Mouse (Mus musculus): Measurements from ENCODE around the gene Ccna1. TPM values are rescaled to one million over a fixed set of nuclear protein-coding genes. Genes with fewer than 3 reads are reported as not detected.

The Ccna1 gene
- total RNA-seq, 2 experiments from 2014 or later = not detected

DNA sequence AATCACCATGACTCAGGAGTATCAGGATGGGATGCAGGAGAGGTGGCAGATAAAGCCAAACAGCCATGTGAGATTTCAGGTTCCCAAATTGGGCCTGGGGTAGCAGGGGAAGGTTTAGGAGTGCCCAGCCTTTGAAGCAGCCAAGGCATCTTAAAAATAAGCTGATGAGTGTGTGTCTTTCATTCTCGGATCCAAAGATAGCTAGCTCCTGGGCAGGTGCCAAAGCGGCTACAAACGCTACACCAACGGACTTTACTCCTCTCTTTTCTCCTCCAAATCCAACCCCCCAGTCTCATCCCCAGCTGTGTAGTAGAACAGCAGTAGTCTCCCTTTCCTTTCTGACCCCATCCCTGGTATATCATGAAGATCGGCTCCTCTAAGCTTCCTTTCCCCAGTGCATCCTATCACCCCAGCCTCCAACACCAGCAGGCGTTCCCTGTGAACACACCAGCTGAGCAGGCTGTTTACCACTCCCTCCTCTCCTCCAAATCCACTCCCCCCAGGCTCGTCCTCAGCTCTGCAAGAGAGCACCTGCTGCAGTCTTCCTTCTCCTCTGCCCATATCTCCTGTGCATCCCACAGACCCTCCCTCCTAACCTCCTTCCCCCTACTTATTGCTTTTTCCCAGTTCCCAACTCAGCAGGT is 12.6 kb upstream of the Ccna1 start:
- no peak for ATAC-seq (replicated peaks; ENCODE audit: low FRiP score, low TSS enrichment, poor library complexity, severe bottlenecking)

DNA sequence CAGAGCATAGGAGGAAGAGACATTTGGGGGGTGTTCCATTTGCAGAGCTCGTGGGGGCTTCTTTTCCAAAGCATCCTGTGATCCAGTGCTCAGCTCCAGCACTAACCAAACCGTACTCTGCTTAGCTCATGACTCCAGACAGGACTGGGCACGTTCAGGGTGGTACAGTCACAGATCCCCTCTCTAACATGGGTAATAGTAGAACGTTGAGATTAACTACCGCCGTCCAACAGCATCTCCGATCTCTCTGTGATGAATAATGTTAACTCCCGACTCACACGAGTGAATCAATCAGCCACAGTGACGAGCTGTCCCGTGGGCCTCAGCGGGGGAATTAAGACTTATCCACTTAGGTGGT is 11.3 kb upstream of the Ccna1 start:
- ATAC-seq (replicated peaks; ENCODE audit: low FRiP score, low TSS enrichment, poor library complexity, severe bottlenecking) = no peak

DNA sequence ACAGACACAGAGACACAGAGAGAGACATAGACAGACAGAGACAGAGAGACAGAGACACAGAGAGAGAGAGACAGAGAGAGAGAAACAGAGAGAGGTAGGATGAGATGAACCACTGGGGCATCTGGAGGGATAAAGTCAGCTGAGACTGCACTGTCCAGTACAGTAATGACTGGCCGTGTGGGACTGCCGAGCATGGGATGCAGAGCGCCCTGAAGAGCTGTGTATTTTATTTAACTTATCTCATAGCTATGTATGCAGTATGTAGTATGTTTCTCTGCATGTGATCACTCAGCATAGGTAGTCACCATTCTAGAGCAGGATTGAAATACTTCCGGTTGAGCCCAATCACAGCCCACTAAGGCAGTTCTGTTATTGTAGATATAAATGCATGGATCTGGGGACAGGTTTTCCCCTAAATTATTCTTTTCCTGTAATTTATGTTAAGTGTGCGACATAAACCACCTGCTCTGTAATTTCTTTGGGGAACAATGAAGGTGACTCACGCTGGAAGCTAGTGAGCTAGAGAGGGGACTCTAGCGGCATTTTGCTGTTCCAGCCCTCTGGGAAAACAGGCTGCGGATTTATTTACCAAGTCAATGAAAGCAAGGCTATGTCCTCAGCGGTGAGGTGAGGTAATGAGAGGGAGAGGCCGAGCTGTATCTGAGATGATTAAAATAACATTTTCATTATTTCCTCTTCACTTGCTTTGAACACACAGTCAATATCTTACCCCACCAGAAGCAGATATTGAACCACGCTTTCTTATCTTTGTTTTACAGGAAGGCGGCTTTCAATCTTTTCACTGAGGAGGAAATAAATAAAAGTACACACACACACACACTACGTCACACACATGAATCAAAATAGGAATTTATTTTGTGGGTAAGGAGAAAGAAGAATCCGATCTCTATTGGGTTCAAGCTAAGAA is 10.7 kb upstream of the Ccna1 start:
- ATAC-seq (replicated peaks; ENCODE audit: low FRiP score, low TSS enrichment, poor library complexity, severe bottlenecking) = no peak

DNA sequence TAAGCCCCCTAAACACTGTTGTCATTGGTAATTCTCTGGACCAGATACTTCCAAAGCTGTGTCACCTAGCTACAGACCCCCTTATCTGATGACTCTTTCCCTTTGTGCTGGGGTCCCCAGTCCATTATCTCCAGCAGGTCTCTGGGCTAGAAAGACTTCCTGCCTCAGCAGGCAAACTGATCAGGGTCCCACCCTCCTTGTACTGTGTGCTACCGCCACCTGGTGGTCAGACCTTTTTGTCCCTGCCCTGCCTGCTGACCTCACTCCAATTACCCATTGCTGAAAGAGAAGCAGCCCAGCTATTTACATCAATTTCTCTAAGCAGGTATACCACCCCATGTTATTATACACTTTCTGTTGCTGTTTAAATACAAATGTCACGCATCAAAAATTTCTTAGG is 9.1 kb upstream of the Ccna1 start:
- ATAC-seq (replicated peaks; ENCODE audit: low FRiP score, low TSS enrichment, poor library complexity, severe bottlenecking) = peak; percentile 80; the same call in 1 of the 2 replicates

DNA sequence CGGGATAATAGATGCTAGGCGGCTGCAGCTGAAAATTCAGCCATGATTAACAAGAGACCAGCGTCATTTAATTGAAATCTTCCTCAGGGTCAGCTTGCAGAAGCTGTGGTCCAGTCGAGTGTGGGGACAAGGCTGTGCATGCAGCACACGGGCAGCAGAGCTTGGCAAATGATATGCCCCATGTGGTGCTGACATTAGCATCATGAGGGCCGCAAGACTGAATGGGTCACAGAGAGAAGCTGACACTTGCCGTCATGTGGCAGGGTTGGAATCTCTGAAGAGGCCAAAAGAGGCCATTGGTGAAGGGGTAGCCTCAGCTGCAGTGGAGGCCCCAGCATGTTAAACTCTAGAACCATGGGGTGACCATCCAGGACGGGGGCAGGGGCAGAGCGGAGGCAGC is 7.4 kb upstream of the Ccna1 start:
- ATAC-seq (replicated peaks; ENCODE audit: low FRiP score, low TSS enrichment, poor library complexity, severe bottlenecking) = no peak

DNA sequence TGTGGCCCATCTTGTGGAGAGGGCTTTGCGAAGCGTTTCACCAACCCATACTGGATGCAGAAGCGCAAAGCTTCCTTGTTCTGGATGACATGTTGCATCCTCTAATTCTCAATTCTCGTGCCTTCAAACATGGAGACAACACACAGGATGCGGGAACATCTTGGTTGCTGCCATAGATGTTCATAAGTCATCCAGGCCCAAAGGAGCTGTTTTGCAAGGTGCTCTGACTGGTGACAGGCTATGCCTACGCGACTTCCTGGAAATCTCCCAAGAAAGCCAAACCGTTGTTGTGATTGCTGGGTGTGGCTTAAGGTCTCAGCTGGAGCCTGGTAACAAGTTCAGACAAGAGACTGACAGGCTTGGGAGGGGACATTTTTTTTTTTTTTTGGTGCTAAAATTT is 1.1 kb upstream of the Ccna1 start:
- ATAC-seq (replicated peaks; ENCODE audit: low FRiP score, low TSS enrichment, poor library complexity, severe bottlenecking) = no peak

DNA sequence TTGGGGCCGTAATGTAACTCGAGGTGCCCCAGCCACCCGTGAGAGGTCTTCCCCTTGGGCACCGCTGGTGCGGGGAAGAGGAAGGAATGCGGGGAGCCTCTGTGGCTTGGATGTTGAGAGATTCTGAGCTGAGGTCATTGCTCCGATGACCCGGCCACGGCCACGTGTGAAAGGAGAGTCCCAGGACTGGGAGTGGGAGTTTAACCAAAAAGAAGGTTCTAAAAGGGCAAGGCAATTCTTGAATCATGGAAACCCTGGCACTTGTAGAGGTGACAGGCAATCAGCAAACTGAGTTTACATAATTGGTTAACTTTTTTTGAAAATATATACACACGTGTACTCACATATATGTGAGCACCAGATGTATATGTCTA is 433 bp upstream of the Ccna1 start:
- no peak for ATAC-seq (replicated peaks; ENCODE audit: low FRiP score, low TSS enrichment, poor library complexity, severe bottlenecking)

DNA sequence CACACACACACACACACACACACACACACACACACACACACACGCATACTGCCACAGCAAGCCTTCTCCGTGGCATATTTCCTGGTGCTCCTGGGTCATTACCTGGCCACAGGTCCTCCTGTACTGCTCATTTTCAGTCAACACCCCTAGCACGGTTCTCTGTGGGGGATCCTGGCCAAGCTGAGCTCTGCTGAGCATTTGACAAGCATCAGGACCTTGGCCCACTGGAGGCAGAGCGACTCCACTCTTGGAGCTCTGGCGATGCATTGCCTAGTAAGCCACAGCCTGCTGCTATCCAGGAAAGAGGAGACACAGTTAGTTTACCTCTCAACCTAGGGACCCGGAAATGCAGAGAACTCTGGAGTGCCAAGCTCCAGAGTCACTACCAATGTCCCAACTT is 1.1 kb downstream of the Ccna1 start:
- no peak for ATAC-seq (replicated peaks; ENCODE audit: low FRiP score, low TSS enrichment, poor library complexity, severe bottlenecking)

DNA sequence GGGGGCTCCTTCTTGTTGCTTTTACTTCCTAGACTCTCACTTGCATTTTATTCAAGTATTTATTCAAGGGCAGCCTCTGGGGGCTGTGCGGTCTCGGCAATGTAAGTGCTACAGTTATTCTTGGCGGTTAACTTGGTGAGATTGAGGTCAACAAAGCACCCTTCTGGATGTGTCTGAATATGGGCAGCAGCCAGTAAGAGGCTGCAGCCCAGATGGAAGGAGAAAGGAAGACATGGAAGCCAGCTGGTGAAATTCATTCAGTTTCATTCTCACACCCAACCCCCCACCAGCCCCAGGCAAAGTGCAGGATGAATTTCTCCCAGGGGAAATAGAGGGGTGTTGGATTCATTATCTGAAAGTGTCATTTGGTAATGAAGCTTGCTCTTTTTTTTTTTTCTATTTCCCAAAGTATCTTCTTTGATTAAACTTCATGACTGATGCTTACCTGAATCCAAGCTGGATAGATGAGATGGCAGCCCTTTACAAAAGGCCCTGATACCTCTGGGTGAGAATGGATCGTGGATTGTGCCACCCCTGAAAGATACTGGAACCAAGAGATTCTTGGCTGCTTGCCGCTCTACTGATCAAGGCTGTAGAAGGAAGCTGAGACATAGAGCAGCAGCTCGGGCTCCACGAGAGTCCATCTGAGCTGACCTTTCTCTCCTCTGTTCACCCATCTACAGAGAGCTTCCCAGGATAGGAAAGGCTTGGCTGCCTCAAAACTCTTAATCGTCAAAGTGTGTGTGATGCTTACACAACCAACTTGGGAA is 10.5 kb downstream of the Ccna1 start:
- ATAC-seq (replicated peaks; ENCODE audit: low FRiP score, low TSS enrichment, poor library complexity, severe bottlenecking) = no peak

DNA sequence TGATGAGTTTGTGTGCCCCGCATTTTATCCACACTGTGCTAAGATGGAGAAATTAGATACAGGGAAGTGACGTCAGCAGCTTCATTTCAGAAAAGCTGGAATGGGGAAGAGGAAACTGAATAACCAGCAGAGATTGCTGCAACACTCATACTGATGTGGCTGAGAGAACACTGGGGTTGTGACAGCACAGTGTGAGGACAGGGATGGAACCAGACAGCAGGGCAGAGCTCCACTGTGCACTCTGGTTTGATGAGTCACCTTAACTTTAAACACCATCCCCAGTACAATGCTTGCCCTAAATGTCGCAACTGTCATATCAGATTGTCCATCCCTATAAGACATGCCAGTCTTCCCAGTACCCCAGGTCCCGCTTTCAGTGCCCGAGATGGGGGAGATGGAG is 17.7 kb downstream of the Ccna1 start:
- no peak for ATAC-seq (replicated peaks; ENCODE audit: low FRiP score, low TSS enrichment, poor library complexity, severe bottlenecking)

DNA sequence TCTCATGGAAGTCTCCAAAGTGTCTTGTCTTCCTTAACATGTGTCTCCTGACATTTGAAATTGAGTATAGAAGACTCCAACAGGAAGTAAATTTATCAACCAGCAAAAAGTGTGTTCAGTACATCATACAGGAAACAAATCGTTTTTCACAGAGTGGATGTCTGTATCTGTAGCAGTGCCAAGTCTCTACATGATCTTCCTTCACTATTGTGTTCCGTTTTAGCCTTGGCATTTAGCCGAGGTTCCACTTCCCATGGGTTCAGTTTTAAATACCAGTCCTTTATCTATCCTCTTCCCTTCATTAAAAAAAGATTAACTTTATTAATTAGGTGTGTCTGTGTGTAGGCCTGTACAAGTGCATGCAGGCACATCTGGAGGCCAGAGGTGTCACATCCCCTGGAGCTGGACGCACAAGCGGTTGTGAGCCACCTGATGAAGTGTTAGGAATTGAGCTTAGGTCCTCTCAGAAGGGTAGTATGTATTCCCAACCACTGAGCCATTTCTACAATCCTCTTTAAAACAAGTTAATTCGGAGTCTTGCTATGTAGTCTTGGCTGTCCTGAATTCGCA is 27.9 kb downstream of the Ccna1 start:
- no peak for ATAC-seq (replicated peaks; ENCODE audit: low FRiP score, low TSS enrichment, poor library complexity, severe bottlenecking)

DNA sequence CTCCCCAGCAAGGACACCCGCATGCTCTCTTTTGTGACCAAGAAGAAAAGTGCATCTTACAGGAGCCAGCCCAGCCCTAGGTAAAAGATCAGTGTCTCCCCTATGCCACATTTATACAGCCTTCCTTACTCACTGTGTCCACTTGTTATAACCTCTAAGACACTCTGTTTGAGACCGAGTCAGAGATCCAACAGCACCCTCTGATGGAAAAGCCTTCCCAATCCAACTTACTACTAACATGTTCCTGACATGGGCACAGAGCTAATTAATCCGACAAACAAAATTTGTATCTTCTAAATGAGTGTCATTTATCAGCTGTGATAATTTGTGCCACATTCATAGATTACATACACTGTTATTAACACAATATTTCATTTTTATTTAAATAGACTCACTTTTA is 29.8 kb downstream of the Ccna1 start:
- no peak for ATAC-seq (replicated peaks; ENCODE audit: low FRiP score, low TSS enrichment, poor library complexity, severe bottlenecking)

DNA sequence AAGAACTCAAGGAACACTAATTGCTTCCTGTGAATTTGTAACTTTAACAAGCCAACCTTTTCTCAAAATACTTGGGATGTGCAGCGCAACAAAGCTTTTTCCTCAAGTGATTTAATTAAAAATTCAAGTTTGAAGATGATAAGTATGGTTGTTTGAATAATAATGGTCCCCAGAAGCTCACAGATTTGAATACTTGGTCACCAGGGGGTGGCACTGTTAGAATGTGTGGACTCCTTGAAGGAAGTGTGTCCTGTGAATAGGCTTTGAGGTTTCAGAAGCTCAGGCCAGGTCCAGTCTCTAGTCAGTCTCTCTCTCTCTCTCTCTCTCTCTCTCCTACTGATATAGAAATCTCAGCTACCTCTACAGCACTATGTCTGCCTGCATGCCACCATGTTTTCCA is 32.0 kb downstream of the Ccna1 start:
- no peak for ATAC-seq (replicated peaks; ENCODE audit: low FRiP score, low TSS enrichment, poor library complexity, severe bottlenecking)

DNA sequence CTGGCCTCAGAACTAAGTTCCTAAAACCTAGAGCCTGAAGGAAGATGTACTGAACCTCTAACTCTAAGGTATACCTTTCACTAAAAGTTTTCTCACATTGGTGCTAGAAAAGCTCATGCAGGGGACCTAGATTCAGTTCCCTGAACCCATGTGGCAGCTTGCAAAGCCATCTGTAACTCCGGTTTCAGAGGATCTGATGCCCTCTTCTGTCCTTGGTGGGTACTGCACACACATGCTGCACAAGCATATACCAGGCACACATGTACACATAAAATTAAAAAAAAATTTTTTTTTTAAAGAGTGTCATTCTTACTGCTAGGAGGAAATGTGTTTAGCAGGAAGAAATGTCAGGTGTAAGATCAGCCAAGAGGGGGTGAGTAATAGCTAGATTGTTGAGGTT is 33.1 kb downstream of the Ccna1 start:
- ATAC-seq (replicated peaks; ENCODE audit: low FRiP score, low TSS enrichment, poor library complexity, severe bottlenecking) = no peak

DNA sequence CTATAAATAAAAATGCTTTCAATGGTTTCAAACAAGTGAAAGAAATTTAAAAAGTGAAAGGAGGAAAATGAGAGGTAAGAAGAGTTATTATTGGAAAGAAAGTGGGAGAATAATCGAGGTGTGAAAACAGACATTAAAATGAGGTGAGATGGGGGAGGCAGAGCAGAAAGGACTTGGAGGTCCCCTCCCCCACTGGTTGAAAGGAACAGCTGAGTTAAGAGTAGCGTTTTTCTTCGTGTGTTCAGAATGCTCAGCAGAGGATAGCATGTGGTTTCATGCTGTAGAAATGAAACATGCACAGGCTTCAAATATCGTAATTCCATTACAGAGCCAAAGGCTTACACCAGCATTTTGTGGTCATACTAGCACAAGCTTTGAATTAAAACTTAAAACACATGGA is 42.8 kb downstream of the Ccna1 start:
- ATAC-seq (replicated peaks; ENCODE audit: low FRiP score, low TSS enrichment, poor library complexity, severe bottlenecking) = no peak

DNA sequence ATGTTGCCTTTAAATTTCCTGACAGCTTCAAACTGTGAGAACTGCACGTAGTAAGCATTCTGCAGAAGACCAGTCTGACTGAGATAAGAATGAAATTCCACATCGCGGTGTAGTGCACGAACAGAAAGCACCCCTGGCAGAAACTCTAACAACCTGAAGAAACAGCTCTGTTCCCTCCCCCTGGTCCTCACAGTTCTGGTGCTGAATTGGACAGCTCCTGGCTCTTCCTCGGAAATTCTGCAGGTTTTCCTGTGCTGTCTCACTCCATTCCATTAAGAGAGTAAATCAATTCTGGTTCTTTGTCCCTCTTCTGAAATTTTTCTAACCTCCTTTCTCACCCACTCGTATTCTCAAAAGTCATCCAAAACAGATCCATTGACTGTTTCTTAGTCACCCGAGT is 43.6 kb downstream of the Ccna1 start:
- no peak for ATAC-seq (replicated peaks; ENCODE audit: low FRiP score, low TSS enrichment, poor library complexity, severe bottlenecking)

DNA sequence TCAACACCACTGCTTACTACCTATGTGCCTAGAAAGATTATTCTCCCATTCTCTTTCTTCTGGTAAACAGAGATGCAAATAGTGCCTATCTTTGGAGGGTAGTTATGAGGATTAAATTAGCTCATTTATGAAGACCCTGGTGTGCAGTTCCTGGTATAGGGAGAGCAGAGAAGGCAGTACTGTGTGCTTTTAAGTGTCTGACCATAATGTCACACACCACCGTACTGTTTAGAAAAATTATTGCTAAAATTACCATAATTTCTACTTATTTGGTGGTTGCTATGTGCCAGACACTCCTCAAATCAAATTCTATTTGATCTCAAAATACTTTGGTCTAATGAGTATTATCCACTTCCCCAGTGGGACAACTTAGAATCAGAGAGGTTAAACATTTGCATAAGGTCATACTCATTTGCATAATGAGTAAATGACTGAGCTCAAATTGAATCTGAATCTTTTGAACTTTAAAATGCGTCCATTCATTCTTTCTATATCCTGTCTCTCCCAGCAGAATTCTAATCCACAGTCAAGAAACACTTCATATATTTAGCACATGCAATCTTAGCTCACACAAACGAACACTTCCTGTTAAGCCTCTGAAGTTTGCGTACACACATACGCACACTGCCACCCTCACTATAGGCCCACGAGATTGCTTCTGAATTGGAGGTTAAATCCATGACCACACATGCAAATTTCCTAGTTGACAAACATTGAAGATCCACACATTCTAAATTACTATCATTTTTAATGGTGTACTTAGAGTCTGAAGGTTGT is 46.1 kb downstream of the Ccna1 start:
- no peak for ATAC-seq (replicated peaks; ENCODE audit: low FRiP score, low TSS enrichment, poor library complexity, severe bottlenecking)

DNA sequence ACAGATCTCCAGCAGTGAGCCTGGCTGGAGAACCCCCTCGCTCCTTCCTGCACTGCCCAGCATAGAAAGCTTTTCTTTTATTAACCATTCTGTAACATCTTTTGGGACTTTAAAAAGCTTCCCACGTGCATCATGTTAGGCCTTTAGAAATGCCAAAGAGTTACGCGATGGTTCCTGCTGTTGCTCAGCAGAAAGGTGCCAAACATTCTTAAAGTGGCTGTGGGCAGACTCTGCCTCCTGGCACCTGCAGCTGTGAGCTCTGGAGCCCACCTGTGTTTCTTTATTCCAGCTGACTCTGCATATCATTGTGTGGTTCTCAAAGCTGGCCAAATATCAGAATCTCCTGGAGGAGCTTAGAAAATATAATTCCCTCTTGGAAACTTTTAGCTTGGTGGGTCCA is 51.3 kb downstream of the Ccna1 start:
- ATAC-seq (replicated peaks; ENCODE audit: low FRiP score, low TSS enrichment, poor library complexity, severe bottlenecking) = no peak

DNA sequence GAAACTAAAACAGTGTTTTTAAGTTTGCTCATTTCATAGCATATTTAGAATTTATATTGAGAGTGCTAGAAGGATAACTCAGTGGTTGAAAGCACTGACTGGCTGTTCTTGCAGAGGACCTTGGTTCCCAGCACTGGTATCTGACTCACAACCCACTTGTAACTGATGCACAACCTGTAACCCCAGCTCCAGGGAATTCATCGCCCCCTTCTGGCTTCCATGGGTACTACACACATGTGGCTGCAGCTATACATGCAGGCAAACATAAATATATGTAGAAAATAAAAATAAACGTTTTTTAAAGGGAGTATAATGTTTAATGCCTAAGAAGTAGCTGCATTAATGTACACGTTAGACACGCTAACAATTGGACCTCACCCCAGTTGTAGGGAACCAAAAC is 53.6 kb downstream of the Ccna1 start:
- ATAC-seq (replicated peaks; ENCODE audit: low FRiP score, low TSS enrichment, poor library complexity, severe bottlenecking) = no peak
